Mouse (Mus musculus) small intestine, adult 2 months (tissue): ENCODE measurements at regions not wholly inside any gene's neighbourhood (a gene's known extent, or its start where the extent isn't known, plus 50 kb on each side); places are given as distances from the start of the nearest gene placed in this dataset.

Source experiments
- CTCF ChIP-seq: fragments of 200-500 bp; IDR thresholded peaks from 2 replicates; pipeline ENCODE4 v1.5.1; 2012; ENCODE audit warnings: low read depth, mild to moderate bottlenecking, control low read depth, inconsistent platforms, low read length, moderate library complexity, mixed read lengths; ENCODE audit not compliant: insufficient replicate concordance, insufficient read length; ENCODE audit errors: extremely low read depth
- POLR2A ChIP-seq: fragments of 200-500 bp; IDR thresholded peaks from 2 replicates; pipeline ENCODE4 v1.6.1; 2012; ENCODE audit warnings: low read depth, mild to moderate bottlenecking, control low read depth, inconsistent platforms, low read length, moderate library complexity

DNA sequence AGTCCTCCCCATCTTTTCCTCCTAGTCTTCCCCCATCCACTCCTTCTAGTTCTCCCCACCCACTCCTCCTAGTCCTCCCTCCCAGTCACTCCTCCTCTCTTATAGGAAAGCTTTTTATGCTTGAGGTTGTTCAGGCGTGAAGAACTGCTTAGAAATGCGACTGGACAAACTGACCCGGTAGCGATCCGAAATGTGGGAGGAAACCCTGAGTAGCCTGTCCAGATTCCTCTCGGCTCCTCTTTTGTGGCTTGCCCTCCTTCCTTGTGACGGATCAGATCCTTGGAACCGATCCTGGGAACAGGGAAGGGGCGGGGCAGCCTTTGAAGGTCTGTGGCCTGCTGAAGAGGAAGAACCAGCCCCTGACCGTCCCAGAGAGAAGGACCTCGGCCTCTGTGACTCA lies 74.3 kb upstream of the Btg3 start:
- TF ChIP-seq CTCF (no peak), POLR2A (no peak)
